Mouse (Mus musculus) lung, postnatal 14 days (tissue): ENCODE results near the gene Olfr543.
"Not testable (repeated sequence)": the region's sequence is repeated elsewhere in the genome, so short reads cannot be mapped to it uniquely, and the experiment has no call there.

ENCODE experiments used
- DNase-seq: peaks from one replicate; pipeline ENCODE4 v3.0.0; 2021

Gene Olfr543

DNA sequence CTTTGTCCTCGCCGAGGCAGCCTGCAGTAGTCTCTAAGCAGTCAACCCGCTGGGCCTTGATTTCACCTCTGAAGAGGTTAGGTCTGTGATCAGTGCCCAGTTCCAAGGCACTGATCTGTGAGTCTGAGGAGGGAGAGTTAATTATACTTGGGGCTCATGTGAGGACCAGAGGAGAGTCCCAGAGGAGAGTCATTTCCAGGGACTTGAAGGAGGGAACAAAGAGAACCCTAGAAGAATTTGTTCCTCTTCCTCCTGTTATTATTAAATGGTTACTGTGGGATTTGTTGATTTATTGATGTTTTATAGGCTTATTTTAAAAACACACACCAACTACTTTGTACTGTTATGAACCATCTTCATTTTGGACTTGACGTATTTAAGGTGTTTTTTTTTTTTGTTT, at the start of gene Olfr543:
TSS of gene Olfr543 (minus strand) at position 101 of the 400 bp plus-strand sequence.
- DNase-seq, result no peak

DNA sequence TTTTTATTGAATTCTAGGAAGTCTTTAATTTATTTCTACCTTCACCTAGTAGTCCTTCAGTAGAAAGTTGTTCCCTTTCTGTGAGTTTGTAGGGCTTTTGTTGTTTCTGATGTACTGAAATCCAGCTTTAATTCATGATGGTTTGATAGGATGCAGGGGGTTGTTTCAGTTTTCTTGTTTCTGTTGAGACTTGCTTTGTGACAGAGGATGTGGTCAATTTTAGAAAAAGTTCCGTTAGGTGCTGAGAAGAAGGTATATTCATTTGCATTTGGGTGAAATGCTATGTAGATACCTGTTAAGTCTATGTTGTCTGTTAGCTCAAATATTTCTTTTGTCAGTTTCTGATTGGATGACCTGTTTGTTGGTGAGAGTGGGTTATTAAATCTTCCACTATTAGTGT, 47.6 kb upstream of the Olfr543 start:
- no peak for DNase-seq

DNA sequence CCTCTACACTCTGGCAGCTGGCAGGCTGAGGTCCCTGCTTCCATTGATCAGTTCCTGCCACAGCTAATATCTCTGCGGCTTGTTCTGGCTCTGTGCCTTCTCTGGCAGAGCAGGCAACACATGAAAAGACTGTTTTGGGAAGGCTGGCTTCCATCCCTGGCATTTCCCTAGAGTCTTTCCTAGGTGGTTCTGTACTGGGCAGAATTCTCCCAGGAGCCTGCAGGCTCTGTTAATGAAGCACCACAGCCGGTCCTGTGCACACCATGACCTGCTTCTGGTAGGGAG, 35.5 kb upstream of the Olfr543 start:
- DNase-seq, result no peak

DNA sequence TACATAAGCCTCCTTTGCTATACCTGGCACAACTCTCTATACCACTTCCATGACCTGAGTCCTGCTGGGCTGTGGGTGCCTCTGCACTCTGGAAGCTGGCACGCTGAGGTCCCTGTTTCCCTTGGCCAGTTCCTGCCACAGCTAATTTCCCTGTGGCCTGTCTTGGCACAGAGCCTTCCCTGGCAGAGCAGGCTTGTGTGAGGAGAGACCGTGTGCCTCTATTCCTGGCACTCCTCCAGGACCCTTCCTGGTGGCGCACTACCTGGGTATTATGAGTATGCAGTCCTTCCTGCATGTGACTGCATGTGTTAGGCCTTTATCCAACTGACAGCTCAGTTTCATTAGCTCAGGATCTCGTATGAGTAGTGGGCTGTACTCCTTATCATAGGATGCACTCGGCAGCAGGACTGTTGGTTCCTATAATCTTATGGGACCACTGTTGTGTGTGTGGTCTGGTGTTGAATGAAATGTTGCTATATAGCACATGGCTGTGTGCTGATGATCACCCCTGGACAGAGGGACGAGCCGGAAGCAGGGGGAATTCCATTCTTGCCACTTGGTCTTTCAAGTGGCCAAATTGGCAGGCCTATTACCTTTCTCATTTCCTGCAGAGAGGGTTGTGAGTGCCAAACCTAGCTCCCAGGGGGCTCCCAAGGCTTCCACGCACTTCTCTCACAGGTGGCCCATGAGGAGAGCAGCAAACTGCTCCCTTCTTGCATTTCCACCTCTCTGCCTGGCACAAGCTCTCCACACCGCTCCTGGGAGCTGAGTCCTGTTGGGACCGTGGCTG, 35.0 kb upstream of the Olfr543 start:
- DNase-seq, result peak; percentile 2

DNA sequence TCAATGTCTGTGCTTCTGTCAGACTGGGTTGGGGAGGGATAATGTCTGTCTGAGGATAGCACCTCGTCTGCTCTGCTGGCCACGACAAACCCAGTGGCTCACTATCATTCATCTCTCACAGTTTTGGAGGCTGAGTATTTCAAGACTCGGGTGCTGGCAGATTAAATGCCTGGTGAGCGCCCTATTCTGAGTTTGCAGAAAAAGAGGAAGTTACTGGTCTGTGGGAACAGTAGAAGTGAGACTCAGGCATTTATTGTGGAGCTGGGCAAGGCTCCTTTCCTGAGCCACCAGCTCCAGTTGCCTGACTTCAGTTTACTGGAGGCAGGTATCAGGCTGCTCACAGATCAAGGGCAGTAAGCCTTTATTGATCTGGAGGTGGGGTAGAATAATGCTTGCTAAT, 32.7 kb upstream of the Olfr543 start:
- DNase-seq, result no peak

DNA sequence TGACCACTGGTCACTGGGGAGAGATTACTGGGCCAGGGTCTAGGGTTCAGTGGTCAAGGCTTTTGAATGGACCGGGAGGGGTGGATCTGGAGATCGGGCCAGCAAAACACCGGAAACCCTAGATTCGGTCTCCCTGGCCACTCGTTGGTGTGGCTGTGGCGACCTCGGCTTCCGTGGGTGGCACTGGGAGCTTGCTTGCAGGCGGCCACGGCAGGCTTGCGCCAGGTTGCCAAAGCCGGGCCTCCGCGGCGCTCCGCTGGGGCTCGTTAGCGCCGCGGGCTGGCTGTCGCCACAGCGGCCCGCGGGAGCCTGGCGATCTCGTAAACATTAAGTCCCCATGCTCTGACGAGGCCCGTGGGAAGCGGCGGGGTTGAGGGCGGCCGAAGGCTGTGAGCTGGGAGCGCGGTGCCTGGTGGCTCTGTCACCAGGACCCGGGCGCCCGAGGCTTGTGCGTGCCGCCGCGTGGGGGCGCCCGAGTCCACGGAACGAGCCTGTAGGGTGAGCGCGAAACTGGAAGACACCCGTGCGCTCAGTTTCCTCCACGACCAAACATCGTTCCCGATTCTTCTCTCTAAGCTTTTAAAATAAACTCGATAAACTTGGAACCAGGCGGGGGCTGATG, 31.4 kb upstream of the Olfr543 start:
- peak; percentile 91 for DNase-seq

DNA sequence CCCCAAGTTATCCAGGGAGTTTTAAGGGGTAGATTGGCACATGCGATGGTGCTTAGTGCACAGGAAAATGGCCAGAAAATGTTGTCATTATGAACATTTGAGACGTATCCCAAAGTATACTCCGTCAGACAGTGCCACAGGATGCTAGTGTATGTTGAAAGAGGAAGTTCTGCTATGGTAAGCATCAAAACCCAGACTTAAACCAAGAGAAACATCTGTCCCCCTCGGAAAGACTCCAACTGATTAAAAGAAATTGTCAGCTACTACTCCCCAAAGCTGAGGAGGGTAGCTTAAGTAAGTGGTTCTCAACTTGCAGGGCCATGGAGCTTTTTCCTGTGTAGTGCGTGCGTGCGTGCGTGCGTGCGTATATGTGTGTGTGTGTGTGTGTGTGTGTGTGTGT, 30.4 kb upstream of the Olfr543 start:
- no peak for DNase-seq

DNA sequence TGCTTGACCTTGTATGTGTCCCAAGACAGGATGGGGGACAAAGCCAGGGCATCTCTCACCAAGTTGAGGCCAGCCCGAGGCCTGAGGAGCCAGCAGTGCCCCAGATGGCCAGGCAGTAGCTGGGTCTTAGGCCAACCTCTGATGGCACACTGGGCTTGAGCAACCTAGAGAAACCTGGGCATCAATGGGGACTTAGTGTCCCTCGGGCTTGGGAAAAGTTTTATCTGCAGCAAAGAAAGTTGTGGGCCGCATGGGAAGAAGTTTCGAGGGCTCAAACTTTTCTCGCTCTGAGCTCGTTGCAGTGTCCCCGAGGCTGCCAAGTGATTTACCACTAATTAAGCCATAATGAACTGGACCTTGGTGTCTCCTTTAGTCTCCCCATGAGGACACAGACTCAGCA, 28.2 kb upstream of the Olfr543 start:
- no peak for DNase-seq

DNA sequence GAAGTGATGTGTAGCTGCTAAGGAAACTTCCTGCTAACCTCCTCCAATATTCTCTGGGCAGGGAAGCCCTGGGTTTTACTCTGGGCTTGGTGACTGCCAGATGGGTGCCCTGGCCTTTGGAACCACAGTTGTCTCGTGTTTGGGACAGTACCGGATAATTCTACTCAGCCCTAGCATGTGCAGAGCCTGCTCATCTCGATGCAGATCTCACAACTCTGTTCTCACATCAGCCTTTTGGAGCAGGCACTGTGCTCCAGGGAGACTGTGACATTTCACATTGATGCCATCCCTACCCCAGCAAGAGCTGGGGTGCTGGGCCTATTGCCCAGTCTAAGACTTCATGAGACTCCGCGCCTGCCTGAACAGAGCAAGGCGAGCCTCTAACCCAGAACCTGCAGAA, 27.2 kb upstream of the Olfr543 start:
- DNase-seq, result no peak

DNA sequence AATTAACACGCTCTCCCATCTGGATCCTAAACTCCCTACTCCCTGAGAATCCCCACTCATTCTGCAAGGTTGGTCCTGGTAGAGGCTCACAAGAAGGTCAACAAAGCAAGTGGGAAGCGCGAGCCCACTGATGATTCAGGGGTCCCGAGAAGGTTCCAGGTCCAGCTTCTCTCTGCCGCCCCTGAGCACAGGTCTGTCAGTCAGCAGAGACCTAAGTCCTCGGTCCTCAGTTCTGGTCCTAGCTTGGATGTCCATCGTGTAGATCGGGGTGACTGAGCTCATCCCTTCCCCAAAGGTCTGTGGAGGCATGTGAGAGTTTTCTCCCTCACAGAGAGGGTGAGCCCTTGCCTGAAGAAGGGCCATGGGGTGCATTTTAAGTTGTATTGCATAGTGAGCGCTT, 26.6 kb upstream of the Olfr543 start:
- DNase-seq, result no peak

DNA sequence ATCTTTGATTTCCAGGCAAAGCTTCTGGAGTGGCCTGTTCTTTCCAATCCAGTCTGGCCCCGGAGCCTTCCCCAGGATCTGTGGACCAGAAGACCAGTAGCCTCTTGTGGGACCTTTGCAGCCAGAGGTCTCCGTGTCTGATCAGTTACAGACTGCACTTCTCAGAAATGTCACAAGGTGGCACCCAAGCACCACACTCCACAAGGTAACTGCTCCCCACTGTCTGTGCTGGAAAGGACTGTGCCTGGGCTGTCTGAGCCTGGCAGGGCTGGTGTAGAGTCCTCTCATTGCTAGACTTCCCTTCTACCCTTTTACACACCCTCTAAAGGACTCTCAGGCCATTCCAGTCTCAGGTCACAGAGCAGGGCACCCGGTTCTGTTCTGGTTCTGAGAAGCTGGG, 25.4 kb upstream of the Olfr543 start:
- DNase-seq, result peak; percentile 75

DNA sequence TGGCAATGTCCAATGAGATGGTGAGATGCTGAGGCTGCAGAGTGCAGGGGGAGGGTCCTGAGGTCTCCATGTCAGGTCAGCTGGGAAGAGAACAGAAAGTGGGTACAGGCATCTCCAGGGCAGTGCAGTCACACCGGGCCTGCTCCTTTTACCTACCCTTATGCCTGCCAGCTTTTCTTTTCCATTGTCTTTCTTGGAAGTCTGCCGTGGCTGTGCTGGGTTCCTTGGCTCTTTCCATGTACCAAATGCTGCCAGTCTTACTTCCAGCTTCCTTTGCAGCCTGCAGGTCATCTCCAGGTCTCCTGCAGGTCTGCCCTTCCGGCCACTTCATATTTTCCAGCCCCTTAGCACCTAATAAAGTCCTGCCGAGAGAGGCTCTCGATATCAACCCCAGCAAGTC, 20.5 kb upstream of the Olfr543 start:
- no peak for DNase-seq

DNA sequence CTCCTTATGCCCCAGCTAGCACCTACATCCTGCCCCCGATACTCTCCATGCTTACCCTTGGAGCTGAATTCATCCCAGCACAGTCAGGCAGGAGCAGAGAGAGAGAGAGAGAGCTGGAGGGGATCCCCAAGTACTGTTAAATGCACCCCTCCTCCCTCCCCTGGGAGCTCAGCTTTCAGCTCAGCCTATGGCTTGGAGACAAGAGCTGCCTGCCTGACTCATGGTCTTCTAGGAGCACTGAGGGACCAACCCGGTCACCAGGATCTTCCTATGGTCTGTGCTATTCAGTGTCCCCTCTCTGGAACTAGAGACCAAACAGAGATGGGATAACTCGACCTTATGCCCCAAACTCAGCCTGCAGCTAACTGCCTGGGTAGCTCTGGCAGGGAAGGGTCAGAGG, 18.0 kb upstream of the Olfr543 start, which contains the start of gene Olfr545:
TSS of gene Olfr545 (minus strand) at position 101 of the 400 bp plus-strand sequence.
- no peak for DNase-seq

DNA sequence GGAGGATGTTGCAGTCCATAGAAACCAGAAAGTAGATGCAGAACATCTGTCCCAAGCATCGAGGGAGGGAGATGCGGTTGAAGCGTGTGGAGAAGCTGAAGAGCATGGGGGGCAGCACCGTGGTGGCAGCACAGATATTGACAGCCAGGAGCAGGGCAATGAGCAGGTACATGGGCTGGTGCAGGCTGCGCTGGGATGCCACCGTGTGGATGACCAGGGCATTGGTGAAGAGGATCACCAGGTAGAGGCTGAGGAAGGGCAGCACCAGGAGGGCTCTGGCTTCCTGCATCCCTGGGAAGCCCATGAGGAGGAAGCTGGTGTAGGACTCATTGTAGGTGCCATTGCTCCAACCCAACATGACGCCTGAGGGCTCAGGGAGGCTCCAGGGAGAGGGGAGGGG, 12.9 kb upstream of the Olfr543 start:
- not testable (repeated sequence) for DNase-seq

DNA sequence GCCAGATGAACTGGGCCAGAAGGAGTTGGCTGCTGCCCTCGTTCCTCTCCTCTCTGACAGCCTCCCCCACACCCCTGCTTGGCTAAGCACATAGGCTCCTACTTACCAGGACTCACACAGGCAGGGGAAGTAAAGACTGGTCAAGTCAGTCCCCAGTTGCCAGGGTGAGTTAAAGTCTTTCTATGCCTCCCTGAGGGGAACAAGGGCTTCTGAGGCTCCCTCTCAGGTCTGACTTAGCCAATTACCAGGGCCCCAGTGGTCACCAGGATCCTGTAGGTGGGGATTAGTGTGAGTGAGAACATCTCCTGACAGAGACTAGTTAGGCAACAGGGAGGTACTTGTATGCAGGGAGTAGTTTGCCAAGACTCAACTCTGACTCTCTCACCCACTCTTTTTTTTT, 6.7 kb upstream of the Olfr543 start, which contains the start of gene Olfr544:
TSS of gene Olfr544 (minus strand) at position 153 of the 400 bp plus-strand sequence.
- no peak for DNase-seq

DNA sequence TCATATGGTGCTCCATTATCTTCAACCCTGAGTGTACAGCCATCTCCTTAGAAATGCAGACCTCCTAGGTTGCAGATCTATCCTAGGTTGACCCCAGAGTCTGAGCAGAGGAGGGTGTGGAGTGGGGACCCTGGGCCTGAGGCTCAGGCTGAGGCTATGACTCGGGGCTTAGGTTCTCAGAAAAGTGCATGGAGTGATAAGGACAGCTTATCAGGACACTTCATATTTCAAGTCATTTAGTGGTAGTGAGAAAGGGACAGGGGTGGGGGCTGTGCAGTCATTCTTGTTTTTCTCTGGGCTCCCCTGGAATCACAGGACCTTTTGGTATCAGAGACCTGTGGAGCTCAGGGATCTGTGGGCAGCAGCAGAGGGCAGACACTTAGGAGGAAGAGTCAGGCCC, 4.6 kb upstream of the Olfr543 start:
- DNase-seq, result no peak

DNA sequence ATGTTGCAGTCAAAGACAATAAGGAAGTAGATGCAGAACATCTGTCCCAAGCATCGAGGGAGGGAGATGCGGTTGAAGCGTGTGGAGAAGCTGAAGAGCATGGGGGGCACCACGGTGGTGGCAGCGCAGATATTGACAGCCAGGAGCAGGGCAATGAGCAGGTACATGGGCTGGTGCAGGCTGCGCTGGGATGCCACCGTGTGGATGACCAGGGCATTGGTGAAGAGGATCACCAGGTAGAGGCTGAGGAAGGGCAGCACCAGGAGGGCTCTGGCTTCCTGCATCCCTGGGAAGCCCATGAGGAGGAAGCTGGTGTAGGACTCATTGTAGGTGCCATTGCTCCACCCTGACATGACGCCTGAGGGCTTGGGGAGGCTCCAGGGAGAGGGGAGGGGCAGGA, 3.3 kb upstream of the Olfr543 start:
- DNase-seq, result not testable (repeated sequence)

DNA sequence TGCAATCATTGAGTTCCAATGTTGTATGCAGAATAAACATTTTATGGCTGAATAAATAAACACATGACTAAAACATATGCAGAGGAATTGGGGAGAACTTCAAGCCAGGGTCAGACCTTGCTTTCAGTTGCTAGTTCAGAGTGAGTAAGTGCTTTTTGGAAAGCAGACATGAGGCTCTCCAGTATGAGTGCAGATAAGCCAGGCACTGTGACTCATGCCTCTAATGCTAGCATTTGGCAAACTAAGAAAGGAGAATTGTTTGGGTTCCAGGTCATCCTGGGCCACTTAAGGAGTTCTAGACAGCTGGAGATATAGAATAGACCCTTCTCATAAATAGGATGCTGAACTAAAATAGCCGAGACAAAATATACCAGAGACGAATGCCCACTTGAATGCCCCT, 2.2 kb upstream of the Olfr543 start:
- DNase-seq, result no peak

DNA sequence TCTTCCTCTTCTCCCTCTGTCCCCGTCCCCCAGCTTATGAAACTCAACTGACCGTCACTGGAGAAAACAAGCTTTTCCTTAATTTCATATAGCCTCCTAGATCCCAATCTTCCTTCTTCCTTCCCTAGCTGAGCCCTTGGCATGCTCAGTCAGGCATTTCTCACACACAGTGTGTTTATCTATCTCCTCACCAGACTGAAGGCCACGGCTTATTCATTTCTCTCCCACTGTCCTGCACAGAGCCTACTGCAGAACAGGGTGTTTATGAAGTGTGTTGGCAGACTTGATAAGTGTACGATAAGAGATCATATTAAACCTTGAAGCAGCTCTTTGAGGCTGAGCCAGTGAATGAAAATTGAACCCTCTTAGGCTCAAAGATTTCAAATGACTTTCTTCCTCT, 658 bp downstream of the Olfr543 start:
- no peak for DNase-seq

DNA sequence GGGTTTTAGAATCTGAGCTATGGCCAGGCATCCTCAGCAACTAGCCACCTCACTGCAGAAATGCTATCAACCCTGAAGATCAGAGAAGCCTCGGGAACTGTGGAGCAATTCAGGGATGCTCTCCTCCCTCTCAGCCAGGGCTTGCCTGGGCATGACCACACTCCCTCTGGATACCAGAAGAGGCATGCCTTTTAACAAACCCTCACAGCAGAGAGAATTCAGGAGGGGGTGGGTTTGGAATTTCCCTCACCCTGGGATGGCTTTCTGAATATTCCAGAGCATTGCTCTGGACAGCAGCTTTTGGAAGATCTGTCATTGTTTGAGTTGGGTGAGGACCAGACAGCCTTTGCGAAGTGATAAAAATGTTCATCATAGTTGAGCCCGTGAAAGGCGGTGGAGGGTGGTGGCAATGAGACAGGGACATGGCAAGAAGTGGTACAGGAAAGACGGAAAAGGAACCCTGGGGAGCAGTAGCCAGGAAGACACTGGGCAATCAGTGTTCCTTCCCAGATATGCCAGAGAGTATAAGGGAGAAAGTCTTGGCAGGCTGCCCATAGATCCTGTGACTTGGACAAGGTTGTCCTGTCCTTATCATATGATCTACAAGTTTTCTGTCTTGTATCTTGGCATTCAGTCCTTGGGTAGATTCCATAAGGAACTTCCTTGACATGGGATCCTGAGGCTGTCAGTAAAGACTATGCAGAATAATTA, 2.0 kb downstream of the Olfr543 start:
- DNase-seq, result peak; percentile 74

DNA sequence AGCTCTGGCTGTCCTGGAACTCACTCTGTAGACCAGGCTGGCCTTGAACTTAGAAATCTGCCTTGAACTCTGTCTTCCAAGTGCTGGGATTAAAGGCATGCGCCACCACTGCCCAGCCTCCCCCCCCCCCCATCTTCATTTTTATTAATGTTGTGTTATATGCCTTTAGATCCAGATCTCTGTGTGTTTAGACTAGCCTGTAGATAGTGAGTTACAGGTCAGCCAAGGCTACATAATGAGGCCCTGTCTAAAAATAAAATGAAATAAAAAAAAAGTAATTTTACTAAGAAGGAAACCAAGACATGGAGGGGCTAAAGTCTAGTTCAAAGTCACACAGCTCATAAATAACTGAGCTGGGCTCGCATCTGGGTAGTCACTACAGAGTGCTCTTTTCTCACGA, 2.6 kb downstream of the Olfr543 start:
- DNase-seq, result no peak

DNA sequence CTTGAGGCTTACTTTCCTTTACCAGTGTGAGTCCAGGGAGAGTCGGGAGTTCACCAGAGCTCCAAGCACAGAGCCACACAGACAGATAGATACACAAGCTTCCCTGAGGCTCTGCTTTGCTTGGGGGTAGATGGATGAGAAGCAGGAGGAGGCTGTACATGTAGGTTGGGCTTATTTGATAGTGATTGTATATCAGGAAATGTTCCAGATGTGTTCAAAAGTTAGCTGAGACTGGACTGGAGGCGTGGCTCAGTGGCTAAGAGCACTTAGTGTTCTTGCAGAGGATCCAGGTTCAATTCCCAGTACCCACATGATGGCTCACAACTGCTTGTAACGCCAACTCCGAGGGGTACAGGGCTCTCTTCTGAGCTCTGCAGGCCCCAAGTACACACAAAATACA, 3.1 kb downstream of the Olfr543 start:
- no peak for DNase-seq

DNA sequence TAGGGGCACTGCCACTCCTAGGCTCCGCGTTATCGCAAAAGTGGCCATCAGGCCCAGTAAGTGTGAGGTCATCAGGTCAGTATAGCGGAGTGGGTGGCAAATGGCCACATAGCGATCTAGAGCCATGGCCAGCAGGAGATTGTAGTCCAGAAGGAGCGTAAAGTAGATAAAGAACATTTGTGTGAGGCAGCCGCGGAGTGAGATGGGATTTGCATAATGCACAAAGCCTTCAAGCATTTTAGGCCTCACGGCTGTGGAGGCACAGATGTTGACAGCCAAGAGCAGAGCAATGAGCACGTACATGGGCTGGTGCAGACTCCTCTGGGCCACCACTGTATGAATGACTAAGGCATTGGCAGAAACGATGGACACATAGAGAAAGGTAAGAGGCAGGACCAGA, 4.1 kb downstream of the Olfr543 start:
- no peak for DNase-seq

DNA sequence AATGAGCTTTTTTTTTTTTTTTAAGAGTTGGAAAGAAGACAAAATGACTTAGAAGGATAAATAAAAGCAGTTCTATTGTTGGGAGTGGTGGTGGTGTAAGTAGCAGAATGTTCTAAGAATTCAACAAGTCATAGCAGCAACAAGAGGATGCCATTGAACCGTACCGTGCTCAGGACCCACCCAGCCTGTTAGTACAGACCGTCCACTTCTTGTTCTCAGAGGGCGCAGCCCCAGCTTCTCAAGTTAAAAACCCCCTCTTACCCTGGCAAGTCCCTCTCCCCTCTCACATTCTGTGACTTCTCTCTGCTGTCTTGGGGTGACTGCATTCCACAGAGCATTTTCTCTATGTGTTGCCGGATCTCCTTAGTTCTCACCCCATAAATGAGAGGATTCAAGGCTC, 4.9 kb downstream of the Olfr543 start:
- DNase-seq, result no peak
